Mouse (Mus musculus): Measurements from ENCODE around the gene Tmprss9.

DNA sequence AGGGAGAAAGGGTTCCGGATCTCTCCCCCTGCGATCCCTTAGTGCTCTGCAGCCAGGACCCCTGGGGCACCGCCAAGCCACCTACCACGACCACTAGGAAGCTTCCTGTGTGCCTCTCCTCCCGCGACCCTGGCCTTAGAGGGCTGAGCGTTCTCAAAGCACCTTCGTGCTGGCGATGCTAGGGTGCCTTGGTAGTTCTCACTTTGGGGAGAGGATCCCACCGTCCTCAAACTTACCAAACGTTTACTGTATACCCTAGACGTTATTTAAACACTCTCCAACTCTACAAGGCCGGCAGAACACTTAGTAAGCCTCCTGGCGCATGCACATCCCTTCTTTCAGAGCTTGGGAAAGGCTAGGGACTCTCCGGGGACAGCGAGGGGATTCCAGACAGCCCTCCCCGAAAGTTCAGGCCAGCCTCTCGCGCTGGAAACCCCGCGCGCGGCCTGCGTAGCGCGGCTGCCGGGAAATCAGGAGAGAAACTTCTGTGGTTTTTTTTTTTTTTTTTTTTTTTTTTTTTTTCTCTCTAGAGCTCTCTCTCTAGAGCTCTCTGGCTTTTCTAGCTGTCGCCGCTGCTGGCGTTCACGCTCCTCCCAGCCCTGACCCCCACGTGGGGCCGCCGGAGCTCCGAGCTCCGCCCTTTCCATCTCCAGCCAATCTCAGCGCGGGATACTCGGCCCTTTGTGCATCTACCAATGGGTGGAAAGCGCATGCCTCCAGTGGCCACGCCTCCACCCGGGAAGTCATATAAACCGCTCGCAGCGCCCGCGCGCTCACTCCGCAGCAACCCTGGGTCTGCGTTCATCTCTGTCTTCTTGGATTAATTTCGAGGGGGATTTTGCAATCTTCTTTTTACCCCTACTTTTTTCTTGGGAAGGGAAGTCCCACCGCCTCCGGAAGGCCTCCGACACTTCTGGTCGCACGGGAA, 57.9 kb downstream of the Tmprss9 start, which contains the start of gene Gadd45b:
- TF ChIP-seq CTCF (IDR thresholded peaks at IDR 0.05; ENCODE audit: low read depth), result no peak
- TF ChIP-seq EP300 (optimal IDR thresholded peaks at IDR 0.05), result no peak
